Mouse (Mus musculus): ENCODE measurements around the gene Tamm41.

DNA sequence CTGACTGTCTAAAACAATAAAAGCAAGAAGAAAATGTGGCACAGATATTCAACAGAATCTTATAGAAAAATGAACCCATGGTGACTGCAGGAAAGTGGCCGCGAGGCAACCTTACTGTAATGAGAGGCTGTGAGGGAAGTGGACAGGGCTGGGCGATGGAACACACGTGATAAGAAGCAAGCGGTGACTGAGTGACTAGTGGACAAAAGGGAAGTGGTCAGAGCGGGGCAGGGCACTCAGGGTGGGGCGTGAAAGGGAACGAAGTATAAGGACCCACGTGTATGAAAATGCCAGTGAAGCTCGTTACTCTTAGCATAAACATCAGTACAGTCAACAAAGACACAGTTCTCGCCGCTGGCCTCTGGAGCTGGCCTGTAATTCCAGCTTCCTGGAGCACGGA lies 22.2 kb downstream of the Tamm41 start:
- TF ChIP-seq CTCF (IDR thresholded peaks at IDR 0.05; ENCODE audit: insufficient read depth, low read depth, low read length) (no peak), POLR2A (IDR thresholded peaks at IDR 0.05; ENCODE audit: insufficient read depth, low read depth, low read length) (no peak)
